In genomic region chr11:102223166-102223565, GRCm38 (mm10) we compare ENCODE assay signal across 8 mouse cellular contexts. TPM values are rescaled to one million over a fixed set of nuclear protein-coding genes. Genes with fewer than 3 reads are reported as not detected.
DNase-seq lines count a peak whose midpoint lies in the region; ATAC-seq and TF ChIP-seq lines count a peak whose summit lies in the region.

No protein-coding gene starts in this region.

- no peak overlapping the region for H3K27ac ChIP-seq in forebrain, embryonic 11.5 days (ENCODE audit: low read depth, low read length)
- H3K27ac ChIP-seq in forebrain, embryonic 12.5 days, result no peak overlapping the region
- no peak overlapping the region for H3K27ac ChIP-seq in forebrain, postnatal 0 days (ENCODE audit: low read depth, low read length)
- no peak overlapping the region for H3K27ac ChIP-seq in liver, embryonic 11.5 days (ENCODE audit: low read depth, low read length)

- H3K4me1 ChIP-seq in forebrain, embryonic 11.5 days (replicated peaks; ENCODE audit: control insufficient read depth, insufficient read depth, low read length), result peaks cover 42% of the 10 kb centered on the region
- H3K4me1 ChIP-seq in forebrain, embryonic 12.5 days, result peaks cover 63% of the 10 kb centered on the region
- peaks cover 40% of the 10 kb centered on the region for H3K4me1 ChIP-seq in forebrain, postnatal 0 days (ENCODE audit: insufficient read depth)
- peaks cover 62% of the 10 kb centered on the region for H3K4me1 ChIP-seq in liver, embryonic 11.5 days (replicated peaks; ENCODE audit: control insufficient read depth, insufficient read depth, low read length)

- ATAC-seq in forebrain, embryonic 11.5 days (replicated peaks; ENCODE audit: low FRiP score), result no peak
- no peak for ATAC-seq in forebrain, embryonic 12.5 days (ENCODE audit: low FRiP score)
- no peak for ATAC-seq in forebrain, postnatal 0 days
- no peak for ATAC-seq in liver, embryonic 11.5 days (replicated peaks; ENCODE audit: low FRiP score)

- no peak overlapping the region for H3K9ac ChIP-seq in forebrain, embryonic 11.5 days (ENCODE audit: low read length)
- no peak overlapping the region for H3K9ac ChIP-seq in forebrain, embryonic 12.5 days
- H3K9ac ChIP-seq in forebrain, postnatal 0 days, result no peak overlapping the region
- H3K9ac ChIP-seq in liver, embryonic 11.5 days (ENCODE audit: low read depth, low read length), result no peak overlapping the region

- no peak overlapping the region for H3K4me2 ChIP-seq in forebrain, embryonic 11.5 days (ENCODE audit: low read depth, low read length, severe bottlenecking)
- H3K4me2 ChIP-seq in forebrain, embryonic 12.5 days, result no peak overlapping the region
- 0 out of 2 replicates have a peak overlapping the region, but pooled peaks have one; percentile 8 for H3K4me2 ChIP-seq in forebrain, postnatal 0 days (ENCODE audit: low read depth)
- no peak overlapping the region for H3K4me2 ChIP-seq in liver, embryonic 11.5 days

- H3K27me3 ChIP-seq in forebrain, embryonic 11.5 days (ENCODE audit: control insufficient read depth, insufficient read depth, low read length), result no peaks in the 10 kb centered on the region; the same call in none of the 2 replicates
- H3K27me3 ChIP-seq in forebrain, embryonic 12.5 days, result peaks cover 20% of the 10 kb centered on the region; the same call in 1 of the 2 replicates
- no peaks in the 10 kb centered on the region for H3K27me3 ChIP-seq in forebrain, postnatal 0 days (ENCODE audit: insufficient read depth, low read length)
- H3K27me3 ChIP-seq in liver, embryonic 11.5 days (replicated peaks; ENCODE audit: control insufficient read depth, insufficient read depth, low read length), result peaks cover 6% of the 10 kb centered on the region; the same call in 1 of the 2 replicates
- no peaks in the 10 kb centered on the region for H3K27me3 ChIP-seq in splenic B cell, adult 2 months (ENCODE audit: control insufficient read depth, insufficient read depth, low read length, poor library complexity, severe bottlenecking)

- 46% methylated on average over 6 of the region's 6 CpGs for WGBS in forebrain, embryonic 11.5 days
- 50% methylated on average over 6 of the region's 6 CpGs for WGBS in forebrain, embryonic 12.5 days
- 47% methylated on average over 6 of the region's 6 CpGs for WGBS in forebrain, postnatal 0 days
- 24% methylated on average over 6 of the region's 6 CpGs for WGBS in liver, embryonic 11.5 days

- H3K4me3 ChIP-seq in forebrain, embryonic 11.5 days (ENCODE audit: low read depth, low read length), result no peak overlapping the region
- H3K4me3 ChIP-seq in forebrain, embryonic 12.5 days (replicated peaks), result no peak overlapping the region
- no peak overlapping the region for H3K4me3 ChIP-seq in forebrain, postnatal 0 days (ENCODE audit: low read depth, low read length)
- H3K4me3 ChIP-seq in liver, embryonic 11.5 days (ENCODE audit: low read depth, low read length), result no peak overlapping the region

- DNase-seq in forebrain, embryonic 11.5 days (ENCODE audit: low spot score), result peak; percentile 74
- peak; percentile 62 for DNase-seq in right cerebral cortex, postnatal 4 days
- DNase-seq in right cerebral cortex, postnatal 25 days, result no peak
- peak; percentile 68 for DNase-seq in forebrain, postnatal 0 days
- DNase-seq in liver, embryonic 11.5 days (ENCODE audit: low spot score), result peak; percentile 72
- DNase-seq in splenic B cell, adult 2 months (ENCODE audit: low read depth, low spot score), result peak; percentile 77
- no peak for DNase-seq in frontal cortex, postnatal 14 days (ENCODE audit: low spot score in 2 of 2)

- H3K36me3 ChIP-seq in forebrain, embryonic 11.5 days (ENCODE audit: control insufficient read depth, insufficient read depth, low read length), result no peaks in the 10 kb centered on the region
- peaks cover 17% of the 10 kb centered on the region for H3K36me3 ChIP-seq in forebrain, embryonic 12.5 days (replicated peaks)
- H3K36me3 ChIP-seq in forebrain, postnatal 0 days (ENCODE audit: insufficient read depth), result peaks cover 42% of the 10 kb centered on the region
- no peaks in the 10 kb centered on the region for H3K36me3 ChIP-seq in liver, embryonic 11.5 days (ENCODE audit: control insufficient read depth, insufficient read depth, low read length)
- H3K36me3 ChIP-seq in splenic B cell, adult 2 months (ENCODE audit: control insufficient read depth, insufficient read depth, low read length, poor library complexity, severe bottlenecking), result peaks cover 3% of the 10 kb centered on the region; the same call in 1 of the 2 replicates

- peak; percentile 71 for TF ChIP-seq CTCF in forebrain, postnatal 0 days (IDR thresholded peaks at IDR 0.05; ENCODE audit: low read depth)

- H3K9me3 ChIP-seq in forebrain, embryonic 11.5 days (ENCODE audit: control insufficient read depth, low read length), result no peaks in the 10 kb centered on the region
- H3K9me3 ChIP-seq in forebrain, embryonic 12.5 days, result no peaks in the 10 kb centered on the region
- H3K9me3 ChIP-seq in forebrain, postnatal 0 days (ENCODE audit: low read length), result no peaks in the 10 kb centered on the region
- no peaks in the 10 kb centered on the region for H3K9me3 ChIP-seq in liver, embryonic 11.5 days (ENCODE audit: control insufficient read depth, low read length)

RNA-seq across cellular contexts. Expression of gene Hdac5, which starts 6.8 kb away (rescaled TPM):
- polyA plus RNA-seq in forebrain, embryonic 11.5 days (2014; fragmentation: Nextera tagmentation; extraction: Ambion mirVana), result 35.0 and 36.8 TPM in 2 replicates
- 68.8 and 70.6 TPM in 2 replicates for polyA plus RNA-seq in forebrain, embryonic 12.5 days (2016; fragmentation: Nextera tagmentation; extraction: Ambion mirVana)
- total RNA-seq in forebrain, postnatal 0 days (2014; rRNA removed), result 170 and 209 TPM in 2 replicates
- polyA plus RNA-seq in forebrain, postnatal 0 days (2015; fragmentation: Nextera tagmentation; extraction: Ambion mirVana), result 67.1 and 69.4 TPM in 2 replicates
- 23.8 and 26.0 TPM in 2 replicates for polyA plus RNA-seq in liver, embryonic 11.5 days (2014; fragmentation: Nextera tagmentation; extraction: Ambion mirVana)

RNA-seq across cellular contexts. Expression of gene BC030867, which starts 25.5 kb away (rescaled TPM):
- 23.5 and 26.6 TPM in 2 replicates for polyA plus RNA-seq in forebrain, embryonic 11.5 days (2014; fragmentation: Nextera tagmentation; extraction: Ambion mirVana)
- 18.5 and 19.4 TPM in 2 replicates for polyA plus RNA-seq in forebrain, embryonic 12.5 days (2016; fragmentation: Nextera tagmentation; extraction: Ambion mirVana)
- total RNA-seq in forebrain, postnatal 0 days (2014; rRNA removed), result 0.62 and 1.0 TPM in 2 replicates
- polyA plus RNA-seq in forebrain, postnatal 0 days (2015; fragmentation: Nextera tagmentation; extraction: Ambion mirVana), result 1.5 and 1.6 TPM in 2 replicates
- 28.2 and 29.4 TPM in 2 replicates for polyA plus RNA-seq in liver, embryonic 11.5 days (2014; fragmentation: Nextera tagmentation; extraction: Ambion mirVana)

RNA-seq across cellular contexts. Expression of gene G6pc3, which starts 33.7 kb away (rescaled TPM):
- 30.6 and 32.2 TPM in 2 replicates for polyA plus RNA-seq in forebrain, embryonic 11.5 days (2014; fragmentation: Nextera tagmentation; extraction: Ambion mirVana)
- polyA plus RNA-seq in forebrain, embryonic 12.5 days (2016; fragmentation: Nextera tagmentation; extraction: Ambion mirVana), result 26.6 and 28.3 TPM in 2 replicates
- total RNA-seq in forebrain, postnatal 0 days (2014; rRNA removed), result 27.3 and 32.1 TPM in 2 replicates
- polyA plus RNA-seq in forebrain, postnatal 0 days (2015; fragmentation: Nextera tagmentation; extraction: Ambion mirVana), result 27.4 and 32.0 TPM in 2 replicates
- 38.8 and 39.5 TPM in 2 replicates for polyA plus RNA-seq in liver, embryonic 11.5 days (2014; fragmentation: Nextera tagmentation; extraction: Ambion mirVana)

RNA-seq across cellular contexts. Expression of gene Lsm12, which starts 38.1 kb away (rescaled TPM):
- polyA plus RNA-seq in forebrain, embryonic 11.5 days (2014; fragmentation: Nextera tagmentation; extraction: Ambion mirVana), result 73.2 and 78.7 TPM in 2 replicates
- polyA plus RNA-seq in forebrain, embryonic 12.5 days (2016; fragmentation: Nextera tagmentation; extraction: Ambion mirVana), result 136 and 139 TPM in 2 replicates
- 76.7 and 86.4 TPM in 2 replicates for total RNA-seq in forebrain, postnatal 0 days (2014; rRNA removed)
- 145 and 154 TPM in 2 replicates for polyA plus RNA-seq in forebrain, postnatal 0 days (2015; fragmentation: Nextera tagmentation; extraction: Ambion mirVana)
- 80.1 and 83.2 TPM in 2 replicates for polyA plus RNA-seq in liver, embryonic 11.5 days (2014; fragmentation: Nextera tagmentation; extraction: Ambion mirVana)

RNA-seq across cellular contexts. Expression of gene Asb16, which starts 45.4 kb away (rescaled TPM):
- not detected in 2 replicates for polyA plus RNA-seq in forebrain, embryonic 11.5 days (2014; fragmentation: Nextera tagmentation; extraction: Ambion mirVana)
- polyA plus RNA-seq in forebrain, embryonic 12.5 days (2016; fragmentation: Nextera tagmentation; extraction: Ambion mirVana), result not detected in 2 replicates
- total RNA-seq in forebrain, postnatal 0 days (2014; rRNA removed), result 0.54 and 1.4 TPM in 2 replicates
- polyA plus RNA-seq in forebrain, postnatal 0 days (2015; fragmentation: Nextera tagmentation; extraction: Ambion mirVana), result 0.11 TPM in 1 of 2 replicates, not detected in the other
- polyA plus RNA-seq in liver, embryonic 11.5 days (2014; fragmentation: Nextera tagmentation; extraction: Ambion mirVana), result 0.05 and 0.12 TPM in 2 replicates

Comparison
In these comparisons a context has a peak if more than half of its experiments do, and no peak if none do; other contexts are left out.
1. DNase-seq: peak in forebrain, embryonic 11.5 days (single experiment), right cerebral cortex, postnatal 4 days (single experiment), forebrain, postnatal 0 days (single experiment), liver, embryonic 11.5 days (single experiment) and splenic B cell, adult 2 months (single experiment); none in right cerebral cortex, postnatal 25 days (single experiment) and frontal cortex, postnatal 14 days (0 of 2).